Mouse (Mus musculus) forebrain, embryonic 15.5 days (tissue): ENCODE measurements around the gene Luc7l3. TPM values are rescaled to one million over a fixed set of nuclear protein-coding genes. Genes with fewer than 3 reads are reported as not detected.

Source experiments
- ATAC-seq: fragments of 200-750 bp; cut with Nextera tagmentation; replicated peaks from 2 replicates; pipeline ENCODE4 v1.8.0; 2017; ENCODE audit warnings: mild to moderate bottlenecking, moderate TSS enrichment, moderate library complexity
- H3K27ac ChIP-seq: fragments of 300-500 bp; sonication (generic); replicated peaks from 2 replicates; pipeline ENCODE4 v1.5.1; 2015; ENCODE audit warnings: mild to moderate bottlenecking, inconsistent platforms
- H3K27me3 ChIP-seq: fragments of 300-500 bp; sonication (generic); 2 replicates; pipeline ENCODE4 v1.6.1; 2015; ENCODE audit warnings: inconsistent platforms
- H3K36me3 ChIP-seq: fragments of 300-500 bp; sonication (generic); 2 replicates; pipeline ENCODE4 v1.6.1; 2015; ENCODE audit warnings: mild to moderate bottlenecking, inconsistent platforms
- H3K4me1 ChIP-seq: fragments of 300-500 bp; sonication (generic); 2 replicates; pipeline ENCODE4 v1.6.1; 2015; ENCODE audit warnings: inconsistent platforms
- H3K4me2 ChIP-seq: fragments of 300-500 bp; sonication (generic); replicated peaks from 2 replicates; pipeline ENCODE4 v1.6.1; 2015; ENCODE audit warnings: mild to moderate bottlenecking, inconsistent platforms
- H3K4me3 ChIP-seq: fragments of 300-500 bp; sonication (generic); 2 replicates; pipeline ENCODE4 v1.5.1; 2015; ENCODE audit warnings: mild to moderate bottlenecking, inconsistent platforms
- H3K9ac ChIP-seq: fragments of 300-500 bp; sonication (generic); replicated peaks from 2 replicates; pipeline ENCODE4 v1.6.1; 2015; ENCODE audit warnings: mild to moderate bottlenecking, inconsistent platforms
- H3K9me3 ChIP-seq: fragments of 300-500 bp; sonication (generic); 2 replicates; pipeline ENCODE4 v1.6.1; 2016; ENCODE audit warnings: inconsistent platforms
- WGBS: fragments of 180-500 bp; shearing (Covaris S2); methylation state at CpG from one replicate; pipeline ENCODE4 v1.1.7; 2015; ENCODE audit warnings: mixed read lengths; 5-methylcytosine and 5-hydroxymethylcytosine counted together
- polyA plus RNA-seq: library from polyadenylated mRNA; unstranded; fragments of >200 nt; fragmentation: Nextera tagmentation; extraction: Ambion mirVana; gene quantifications from 2 replicates; pipeline ENCODE4 v1.2.1, GENCODE M21; 2015

Gene Luc7l3
- polyA plus RNA-seq, result 153 and 156 TPM in 2 replicates

DNA sequence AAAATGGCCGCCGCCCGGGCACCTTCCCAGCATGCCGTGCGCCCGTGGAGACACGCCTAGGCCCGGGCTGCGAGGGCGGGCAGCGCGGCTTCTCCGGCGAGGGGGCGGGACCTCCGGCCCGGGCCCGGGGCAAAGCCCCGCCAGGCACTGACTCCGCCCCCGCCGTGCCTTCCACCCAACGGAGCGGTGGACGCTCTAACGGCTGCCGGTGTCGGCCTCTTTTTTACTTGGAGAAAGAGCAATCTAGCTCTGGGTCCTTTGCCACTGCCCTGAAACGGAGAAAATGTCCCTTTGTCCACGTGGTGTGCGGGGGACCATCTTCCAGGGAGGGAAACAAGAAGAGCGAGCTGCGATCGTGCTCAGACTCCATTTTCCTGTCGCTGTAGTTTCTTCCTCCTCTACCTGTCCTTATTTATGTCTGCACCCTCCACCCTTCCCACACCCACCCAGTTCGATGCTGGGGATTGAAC, at the start of gene Luc7l3:
TSS of gene Luc7l3 (minus strand) at position 58 of the 470 bp plus-strand sequence.
- no peaks in the 10 kb centered on the region for H3K9me3 ChIP-seq
- H3K4me3 ChIP-seq, result peak within 1 kb of the TSS; percentile 69
- H3K4me2 ChIP-seq, result peak within 1 kb of the TSS; percentile 64
- peaks cover 50% of the 10 kb centered on the region for H3K4me1 ChIP-seq
- no peaks in the 10 kb centered on the region for H3K27me3 ChIP-seq
- peak within 1 kb of the TSS; percentile 94 for H3K27ac ChIP-seq
- H3K36me3 ChIP-seq, result no peaks in the 10 kb centered on the region
- WGBS, result under 1% methylated on average over 36 of the region's 36 CpGs
- ATAC-seq, result peak; percentile 95
- H3K9ac ChIP-seq, result peak within 1 kb of the TSS; percentile 92

DNA sequence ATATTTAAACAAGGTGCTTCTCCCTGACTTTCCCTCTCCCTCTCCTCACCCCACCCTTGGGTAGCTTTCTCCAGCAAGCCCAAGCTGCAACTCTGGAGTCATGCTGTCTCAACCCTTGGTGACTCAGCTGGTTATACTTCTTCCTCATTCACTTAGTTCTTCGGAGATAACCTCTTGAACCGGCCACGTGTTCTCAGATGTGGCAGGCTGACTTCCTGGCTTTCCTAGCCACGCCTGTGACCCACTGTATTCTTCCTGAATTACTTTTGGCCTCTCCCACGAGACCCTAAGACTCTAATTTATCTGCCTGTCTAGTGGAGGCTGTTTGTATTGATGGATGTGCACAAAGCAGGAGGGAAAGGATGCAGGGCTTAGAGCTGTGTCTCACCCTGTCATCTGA, 49.0 kb upstream of the Luc7l3 start:
- H3K4me2 ChIP-seq, result no peak overlapping the region
- H3K27me3 ChIP-seq, result no peaks in the 10 kb centered on the region
- no peaks in the 10 kb centered on the region for H3K4me1 ChIP-seq
- no peak overlapping the region for H3K9ac ChIP-seq
- no peaks in the 10 kb centered on the region for H3K9me3 ChIP-seq
- no peaks in the 10 kb centered on the region for H3K36me3 ChIP-seq
- no peak overlapping the region for H3K4me3 ChIP-seq
- WGBS, result 53% methylated on average over 5 of the region's 5 CpGs
- no peak overlapping the region for H3K27ac ChIP-seq
- no peak for ATAC-seq

DNA sequence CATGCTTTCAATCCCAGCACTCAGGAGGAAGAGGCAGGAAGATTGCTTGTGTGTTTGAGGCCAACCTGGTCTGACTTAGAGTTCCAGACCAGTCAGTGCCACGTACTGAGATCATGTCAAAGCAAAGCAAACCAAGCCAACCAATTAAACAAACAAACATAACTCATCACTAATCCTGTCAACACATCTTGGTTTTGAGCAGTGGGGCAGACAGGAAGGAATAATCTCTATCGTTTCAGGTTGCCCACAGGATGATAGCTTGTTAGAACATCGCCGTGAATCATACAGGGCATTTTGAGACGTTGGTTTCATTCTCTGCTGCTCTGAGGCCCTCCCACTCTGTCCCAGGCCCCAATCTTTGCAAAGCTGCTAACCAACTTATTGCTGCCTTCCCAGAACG, 48.2 kb upstream of the Luc7l3 start:
- no peaks in the 10 kb centered on the region for H3K36me3 ChIP-seq
- H3K4me3 ChIP-seq, result no peak overlapping the region
- no peaks in the 10 kb centered on the region for H3K4me1 ChIP-seq
- 85% methylated on average over 6 of the region's 6 CpGs for WGBS
- no peaks in the 10 kb centered on the region for H3K9me3 ChIP-seq
- no peak overlapping the region for H3K27ac ChIP-seq
- no peaks in the 10 kb centered on the region for H3K27me3 ChIP-seq
- no peak overlapping the region for H3K4me2 ChIP-seq
- H3K9ac ChIP-seq, result no peak overlapping the region
- ATAC-seq, result no peak

DNA sequence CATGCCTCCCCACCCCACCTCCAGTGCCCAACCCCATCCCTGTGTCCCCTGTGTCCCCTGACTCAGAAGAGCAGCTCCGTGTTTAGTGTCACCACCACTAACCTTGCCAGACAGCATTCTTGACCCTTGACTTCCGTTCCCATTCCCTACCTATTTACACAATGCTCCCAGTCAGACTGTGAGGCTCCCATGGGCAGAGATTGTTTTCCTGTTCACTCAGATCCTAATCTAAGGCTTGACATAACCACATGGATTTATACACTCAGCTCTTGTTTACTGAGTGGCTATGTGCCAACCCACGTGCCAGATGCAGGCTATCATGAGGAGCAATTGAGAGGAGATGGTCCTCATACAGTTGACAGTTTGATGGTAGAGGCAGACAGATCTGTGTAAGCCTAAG, 43.6 kb upstream of the Luc7l3 start:
- H3K9ac ChIP-seq, result no peak overlapping the region
- no peaks in the 10 kb centered on the region for H3K27me3 ChIP-seq
- H3K36me3 ChIP-seq, result no peaks in the 10 kb centered on the region
- H3K9me3 ChIP-seq, result no peaks in the 10 kb centered on the region
- H3K4me1 ChIP-seq, result no peaks in the 10 kb centered on the region
- no peak for ATAC-seq
- WGBS, result 75% methylated on average over 3 of the region's 3 CpGs
- H3K4me2 ChIP-seq, result no peak overlapping the region
- H3K27ac ChIP-seq, result no peak overlapping the region
- no peak overlapping the region for H3K4me3 ChIP-seq

DNA sequence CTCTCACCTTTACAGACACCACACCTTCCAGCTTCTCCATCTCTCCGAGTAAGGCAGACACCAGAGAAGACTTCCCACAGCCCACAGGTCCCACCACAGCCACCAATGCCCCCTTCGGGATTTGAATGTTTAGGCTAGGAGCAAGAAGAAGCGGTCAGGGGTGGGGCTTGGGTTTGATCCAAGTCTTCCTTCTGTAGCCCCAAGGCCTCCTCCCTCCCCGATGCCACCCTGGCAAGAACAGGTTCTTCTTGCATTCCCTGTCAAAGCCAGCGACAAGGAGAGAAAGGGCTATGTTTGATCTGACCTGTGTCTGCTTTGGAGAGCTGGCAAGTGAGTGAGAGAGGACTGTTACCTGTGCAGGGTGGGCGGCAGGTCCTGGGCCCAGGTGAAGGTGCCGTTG, 41.9 kb upstream of the Luc7l3 start:
- ATAC-seq, result no peak
- 76% methylated on average over 7 of the region's 7 CpGs for WGBS
- Histone ChIP-seq H3K4me3 (no peak overlapping the region), H3K4me2 (no peak overlapping the region), H3K9me3 (no peaks in the 10 kb centered on the region), H3K4me1 (no peaks in the 10 kb centered on the region), H3K27ac (no peak overlapping the region), H3K36me3 (no peaks in the 10 kb centered on the region), H3K9ac (no peak overlapping the region), H3K27me3 (no peaks in the 10 kb centered on the region)

DNA sequence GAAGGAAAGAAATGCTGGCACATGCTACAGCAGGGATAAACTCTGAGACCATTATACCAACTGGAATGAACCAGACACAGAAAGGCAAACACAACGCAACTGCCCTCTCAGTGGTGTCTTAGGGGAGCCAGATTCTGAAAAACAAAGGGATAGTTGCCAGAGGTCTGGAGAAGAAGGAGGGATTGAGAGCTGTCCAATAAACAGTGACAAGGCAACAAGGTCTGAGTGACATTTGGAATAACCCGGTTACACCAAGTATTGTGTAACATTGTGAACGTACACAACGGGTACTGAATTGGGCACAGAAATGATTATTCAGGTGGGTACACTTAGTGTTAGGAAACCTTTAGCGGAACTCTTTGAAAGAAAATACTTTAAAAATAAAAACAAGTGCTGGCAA, 40.3 kb upstream of the Luc7l3 start:
- Histone ChIP-seq H3K4me2 (no peak overlapping the region), H3K4me1 (no peaks in the 10 kb centered on the region), H3K4me3 (no peak overlapping the region), H3K27me3 (no peaks in the 10 kb centered on the region), H3K9ac (no peak overlapping the region), H3K9me3 (no peaks in the 10 kb centered on the region), H3K36me3 (no peaks in the 10 kb centered on the region), H3K27ac (no peak overlapping the region)
- no peak for ATAC-seq
- 87% methylated on average over 5 of the region's 5 CpGs for WGBS

DNA sequence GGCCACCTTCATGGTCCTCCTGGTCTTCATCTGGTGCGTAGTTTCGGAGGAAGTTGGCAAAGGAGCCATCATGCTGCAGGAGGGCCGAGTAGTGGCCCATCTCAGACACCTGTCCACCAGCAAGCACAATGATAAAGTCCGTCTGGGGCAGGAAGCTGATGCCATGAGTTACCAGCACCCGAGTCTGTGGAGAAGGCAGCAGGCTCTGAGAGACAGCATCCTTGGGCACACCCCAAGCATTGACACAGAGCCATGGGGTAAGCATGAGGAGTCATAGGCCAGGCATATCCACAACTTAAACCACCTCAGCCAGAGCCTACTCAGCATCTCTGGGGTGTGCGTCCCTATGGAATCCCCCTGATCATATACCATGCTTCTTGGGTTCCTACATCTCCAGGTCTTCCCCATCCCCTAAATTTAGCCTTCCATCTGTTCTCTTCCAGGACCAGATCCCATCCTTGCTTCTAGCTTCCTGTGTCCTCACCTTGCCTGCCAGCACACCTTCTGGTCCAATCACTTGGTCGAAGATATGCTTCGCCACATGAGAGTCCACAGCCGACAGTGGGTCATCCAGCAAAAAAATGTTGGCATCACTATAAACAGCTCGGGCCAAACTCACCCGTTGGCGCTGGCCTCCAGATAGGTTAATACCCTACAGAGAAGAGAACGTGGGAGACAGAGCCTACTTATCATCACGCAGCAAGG, 39.5 kb upstream of the Luc7l3 start:
- Histone ChIP-seq H3K4me1 (no peaks in the 10 kb centered on the region), H3K27ac (no peak overlapping the region), H3K27me3 (no peaks in the 10 kb centered on the region), H3K4me3 (no peak overlapping the region), H3K9ac (no peak overlapping the region), H3K36me3 (no peaks in the 10 kb centered on the region), H3K9me3 (no peaks in the 10 kb centered on the region), H3K4me2 (no peak overlapping the region)
- WGBS, result 95% methylated on average over 14 of the region's 14 CpGs
- no peak for ATAC-seq

DNA sequence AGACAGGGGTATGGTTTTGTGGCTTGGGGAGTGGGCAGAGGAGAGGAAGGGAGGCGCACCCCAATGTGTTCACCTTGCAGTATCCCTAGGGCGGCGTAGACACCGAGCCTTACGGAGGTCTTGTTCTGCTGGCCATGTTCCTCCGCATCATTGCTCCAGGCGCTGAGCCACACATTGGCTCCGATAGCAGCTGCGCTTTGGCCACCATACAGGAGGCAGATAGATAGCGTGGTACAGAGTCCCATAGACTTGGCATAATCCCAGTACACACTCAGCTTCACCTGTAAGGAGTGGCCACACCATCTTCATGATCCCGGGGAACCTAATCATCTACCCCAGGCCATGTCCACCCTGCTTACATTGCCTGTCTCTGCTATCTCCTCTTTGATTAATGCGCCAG, 37.4 kb upstream of the Luc7l3 start:
- 95% methylated on average over 12 of the region's 12 CpGs for WGBS
- H3K27ac ChIP-seq, result no peak overlapping the region
- H3K36me3 ChIP-seq, result no peaks in the 10 kb centered on the region
- no peak overlapping the region for H3K4me2 ChIP-seq
- H3K4me1 ChIP-seq, result no peaks in the 10 kb centered on the region
- H3K9me3 ChIP-seq, result no peaks in the 10 kb centered on the region
- ATAC-seq, result no peak
- H3K9ac ChIP-seq, result no peak overlapping the region
- no peaks in the 10 kb centered on the region for H3K27me3 ChIP-seq
- no peak overlapping the region for H3K4me3 ChIP-seq

DNA sequence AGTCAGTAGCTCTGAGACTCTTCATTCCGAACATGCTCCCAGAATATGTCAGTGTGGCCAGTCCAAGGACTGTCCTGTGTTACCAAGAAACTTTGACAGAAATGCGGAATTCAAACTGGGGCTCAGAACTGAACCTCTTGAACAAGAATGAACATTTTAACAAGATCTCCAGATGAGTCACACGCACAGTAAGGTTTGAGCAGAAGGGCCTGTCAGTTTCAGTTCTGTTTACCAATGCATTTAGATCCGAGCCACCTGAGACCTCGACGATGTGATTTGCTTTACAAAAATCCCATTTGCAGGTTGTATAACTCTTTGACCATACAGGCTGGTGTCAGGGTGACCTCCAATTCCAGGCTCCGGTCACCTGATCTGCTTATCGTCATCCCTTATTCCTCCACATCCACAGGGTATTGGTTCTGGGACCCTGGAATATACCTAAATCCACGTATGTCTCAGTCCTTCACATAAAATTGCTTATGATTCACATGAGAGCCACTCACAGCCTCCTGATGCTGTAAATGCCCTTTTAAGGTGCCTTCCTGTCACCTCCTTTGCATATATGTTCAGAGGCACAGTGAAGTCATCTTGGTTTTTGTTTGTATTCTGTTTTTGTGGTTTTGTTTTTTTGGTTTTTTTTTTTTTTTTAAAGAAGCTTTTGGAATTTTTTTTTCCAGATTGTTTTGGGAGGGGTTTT, 33.9 kb upstream of the Luc7l3 start:
- H3K4me2 ChIP-seq, result no peak overlapping the region
- H3K36me3 ChIP-seq, result no peaks in the 10 kb centered on the region
- no peaks in the 10 kb centered on the region for H3K4me1 ChIP-seq
- H3K9me3 ChIP-seq, result no peaks in the 10 kb centered on the region
- H3K4me3 ChIP-seq, result no peak overlapping the region
- H3K9ac ChIP-seq, result no peak overlapping the region
- no peak for ATAC-seq
- no peak overlapping the region for H3K27ac ChIP-seq
- H3K27me3 ChIP-seq, result no peaks in the 10 kb centered on the region
- WGBS, result 87% methylated on average over 9 of the region's 9 CpGs

DNA sequence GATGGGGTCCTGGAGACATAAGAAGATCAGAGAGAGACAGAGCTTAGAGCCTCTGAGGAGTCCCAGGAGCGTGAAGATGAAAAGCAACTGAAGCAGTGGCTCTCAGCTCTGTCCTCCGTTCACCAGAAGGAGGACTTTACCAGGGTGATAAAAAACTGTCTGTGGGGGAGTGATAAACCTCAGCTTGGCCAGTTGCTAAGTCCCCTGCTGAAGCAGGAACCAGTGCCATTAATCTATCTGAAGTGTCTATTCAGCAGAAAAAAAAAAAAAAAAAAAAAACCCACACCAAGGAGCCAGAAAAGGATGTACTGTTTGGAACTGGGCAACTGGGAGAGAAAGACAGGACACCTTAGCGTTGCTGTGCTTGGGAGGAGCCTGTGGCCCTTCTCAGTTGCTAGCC, 29.3 kb upstream of the Luc7l3 start:
- Histone ChIP-seq H3K27me3 (no peaks in the 10 kb centered on the region), H3K4me1 (no peaks in the 10 kb centered on the region), H3K9ac (no peak overlapping the region), H3K27ac (no peak overlapping the region), H3K4me2 (no peak overlapping the region), H3K9me3 (no peaks in the 10 kb centered on the region), H3K36me3 (no peaks in the 10 kb centered on the region), H3K4me3 (no peak overlapping the region)
- WGBS, result 44% methylated on average over 3 of the region's 3 CpGs
- ATAC-seq, result no peak

DNA sequence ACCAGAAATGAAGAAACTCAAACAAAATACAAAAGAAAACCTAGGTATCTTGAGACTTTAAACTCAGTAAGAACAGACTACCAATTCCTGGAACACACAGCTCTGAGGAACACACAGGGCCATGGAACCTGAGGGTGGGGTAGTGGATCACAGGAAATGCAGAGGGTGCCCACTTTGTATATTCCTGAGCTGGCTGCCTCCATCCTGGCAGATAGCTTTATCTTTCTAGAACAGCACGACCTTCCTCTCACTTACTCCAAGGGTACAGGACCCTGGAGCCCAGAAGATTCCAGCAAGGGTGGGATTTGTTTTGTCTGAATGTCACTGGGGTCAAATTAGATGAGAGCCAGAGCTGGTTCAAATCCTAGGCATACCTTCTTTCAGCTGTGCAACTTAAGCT, 28.5 kb upstream of the Luc7l3 start:
- Histone ChIP-seq H3K4me1 (no peaks in the 10 kb centered on the region), H3K9me3 (no peaks in the 10 kb centered on the region), H3K4me3 (no peak overlapping the region), H3K4me2 (no peak overlapping the region), H3K9ac (no peak overlapping the region), H3K27ac (no peak overlapping the region), H3K36me3 (no peaks in the 10 kb centered on the region), H3K27me3 (no peaks in the 10 kb centered on the region)
- ATAC-seq, result no peak
- WGBS, result 73% methylated on average over 1 of the region's 1 CpGs

DNA sequence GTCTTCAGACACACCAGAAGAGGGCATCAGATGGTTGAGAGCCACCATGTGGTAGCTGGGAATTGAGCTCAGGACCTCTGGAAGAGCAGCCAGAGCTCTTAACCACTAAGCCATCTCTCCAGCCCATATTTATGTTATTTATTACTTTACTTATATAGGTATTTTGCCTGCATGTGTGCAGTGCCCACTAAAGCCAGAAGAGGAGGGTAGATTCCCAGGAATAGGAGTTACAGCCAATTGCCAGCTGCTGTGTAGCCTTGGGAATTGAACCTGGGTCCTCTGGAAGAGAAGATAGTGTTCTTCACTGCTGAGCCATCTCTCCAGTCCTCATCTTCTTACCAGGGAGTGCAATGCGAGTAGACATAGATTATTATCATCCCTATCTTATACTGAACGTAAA, 28.1 kb upstream of the Luc7l3 start:
- WGBS, result 86% methylated on average over 2 of the region's 2 CpGs
- Histone ChIP-seq H3K9me3 (no peaks in the 10 kb centered on the region), H3K4me1 (no peaks in the 10 kb centered on the region), H3K4me3 (no peak overlapping the region), H3K9ac (no peak overlapping the region), H3K27me3 (no peaks in the 10 kb centered on the region), H3K4me2 (no peak overlapping the region), H3K36me3 (no peaks in the 10 kb centered on the region), H3K27ac (no peak overlapping the region)
- ATAC-seq, result no peak
